Mouse (Mus musculus) layer of hippocampus, postnatal 10 days (tissue): ENCODE measurements at regions not wholly inside any gene's neighbourhood (a gene's known extent, or its start where the extent isn't known, plus 50 kb on each side); places are given as distances from the start of the nearest gene placed in this dataset.

Experiments
- DNase-seq, 2 experiments: peaks; one replicate each; pipeline ENCODE4 v3.0.0; 2021; ENCODE audit warnings: low spot score in 2 of 2

GRCm38 (mm10) chr5:106321023-106321422 lies 136.9 kb downstream of the Barhl2 start:
- no peak for DNase-seq

- DNase-seq, result no peak
Measured at GRCm38 (mm10) chr5:106320039-106320438, 137.9 kb downstream of the Barhl2 start.

DNA sequence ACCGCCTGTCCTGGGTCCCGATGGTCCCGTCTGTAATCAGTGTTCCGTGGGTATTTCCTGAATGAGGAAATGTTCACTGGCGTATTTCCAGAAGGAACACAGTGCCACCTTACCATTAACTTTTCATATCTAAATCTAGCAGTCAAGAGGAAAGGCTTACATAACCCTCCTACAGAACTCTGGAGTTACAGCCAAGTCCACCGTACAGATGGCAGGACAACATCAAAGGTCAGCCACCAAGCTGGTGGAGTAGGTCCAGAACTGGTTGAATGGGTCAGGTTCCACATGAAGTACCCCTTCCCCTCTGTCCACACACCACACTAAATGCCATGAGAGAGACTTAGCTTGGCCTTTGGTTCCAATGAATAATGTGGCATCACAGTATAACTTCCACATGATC lies 139.7 kb downstream of the Barhl2 start:
- no peak for DNase-seq

- DNase-seq, result no peak
Measured at GRCm38 (mm10) chr5:106313874-106314273, 144.1 kb downstream of the Barhl2 start.

GRCm38 (mm10) chr5:106301372-106301771 lies 156.6 kb downstream of the Barhl2 start:
- no peak for DNase-seq

GRCm38 (mm10) chr5:106296721-106297120 lies 161.2 kb downstream of the Barhl2 start:
- no peak for DNase-seq

DNA sequence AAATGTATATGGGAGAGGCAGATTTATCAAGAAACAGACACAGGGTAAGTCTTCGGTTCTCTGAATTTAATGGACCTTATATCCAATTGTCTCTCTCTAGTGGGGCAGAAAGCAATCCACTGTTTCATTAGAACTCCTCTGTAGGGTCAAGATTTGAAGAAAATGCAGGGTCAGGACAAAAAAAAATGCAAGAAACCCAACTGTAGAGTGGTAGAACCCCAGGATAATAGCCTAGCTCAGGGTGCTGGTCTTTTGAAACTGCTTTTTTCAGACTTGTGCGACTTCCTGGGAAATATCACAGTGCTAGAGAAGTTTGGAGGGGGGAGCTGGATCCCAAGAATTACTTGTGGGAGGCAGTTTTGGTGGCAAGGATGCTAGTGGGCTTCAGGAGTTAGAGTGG lies 162.0 kb downstream of the Barhl2 start:
- no peak for DNase-seq

GRCm38 (mm10) chr5:106295538-106295937 lies 162.4 kb downstream of the Barhl2 start:
- DNase-seq, result no peak

DNA sequence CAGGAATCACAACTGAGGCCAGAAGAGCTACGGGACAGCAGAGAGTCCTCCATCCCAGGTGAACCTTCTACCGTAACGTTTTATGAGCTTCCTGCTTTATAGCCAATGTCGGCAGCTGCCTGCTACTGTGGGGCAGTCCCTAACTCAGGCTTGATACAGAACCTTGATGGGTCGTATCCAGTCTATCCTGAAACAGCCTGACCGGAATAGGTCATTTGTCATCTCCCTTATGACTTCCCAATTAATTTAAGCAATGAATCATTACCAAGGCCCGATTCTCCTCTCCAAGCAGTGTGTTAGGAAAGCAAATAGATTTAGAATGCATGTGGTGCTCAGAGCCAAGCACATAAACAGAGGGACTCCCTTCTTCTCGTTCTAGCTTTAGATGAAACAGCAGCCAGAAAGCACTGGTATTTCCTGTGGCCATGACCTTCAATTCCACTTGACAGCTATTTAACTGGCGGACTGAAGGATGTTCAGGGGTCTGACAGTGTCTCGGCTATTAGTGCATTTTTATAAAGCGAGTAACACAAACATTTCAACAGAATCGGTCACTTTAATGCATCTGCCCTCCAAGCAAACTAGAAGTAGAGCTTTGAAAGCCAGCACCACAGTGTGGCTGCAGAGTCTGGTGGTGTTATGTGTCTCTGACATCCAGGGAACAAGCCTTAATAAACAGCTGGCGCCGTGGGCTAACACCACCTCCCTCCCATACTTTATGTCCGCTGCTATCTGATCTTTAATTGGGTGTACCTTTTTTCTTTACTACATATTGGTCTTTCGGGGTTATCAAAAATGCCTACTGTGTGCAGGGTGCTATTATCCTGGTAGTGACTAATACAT lies 165.4 kb downstream of the Barhl2 start:
- no peak for DNase-seq

GRCm38 (mm10) chr5:106285152-106285551 lies 172.8 kb downstream of the Barhl2 start:
- no peak for DNase-seq

GRCm38 (mm10) chr5:106284731-106285130 lies 173.2 kb downstream of the Barhl2 start:
- DNase-seq, result no peak

GRCm38 (mm10) chr5:106282646-106283045 lies 175.3 kb downstream of the Barhl2 start:
- DNase-seq, result no peak

- DNase-seq, result no peak
Measured at GRCm38 (mm10) chr5:106277786-106278185, 180.2 kb downstream of the Barhl2 start.

DNA sequence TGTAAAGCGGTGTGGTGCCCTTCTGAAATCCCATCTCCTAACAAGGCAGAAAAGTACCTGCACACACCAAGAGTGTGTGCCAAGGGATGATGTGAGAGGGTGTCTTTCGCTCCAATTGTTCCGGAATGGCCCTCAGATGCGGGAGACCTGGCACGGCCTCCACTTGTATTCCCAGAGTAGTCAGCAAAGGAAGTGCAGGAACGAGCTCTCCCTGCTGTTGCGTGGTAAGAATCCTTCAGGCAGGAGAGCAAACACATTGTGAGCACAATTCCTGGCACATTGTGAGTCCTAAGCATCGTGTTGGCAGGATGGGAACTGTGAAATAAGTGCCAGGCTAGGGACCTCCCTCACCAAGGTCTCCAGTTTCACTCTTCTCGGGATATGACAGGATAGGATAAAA lies 180.7 kb downstream of the Barhl2 start:
- no peak for DNase-seq

GRCm38 (mm10) chr5:106276186-106276585 lies 181.8 kb downstream of the Barhl2 start:
- peak; percentile 28 to 39 for DNase-seq

DNA sequence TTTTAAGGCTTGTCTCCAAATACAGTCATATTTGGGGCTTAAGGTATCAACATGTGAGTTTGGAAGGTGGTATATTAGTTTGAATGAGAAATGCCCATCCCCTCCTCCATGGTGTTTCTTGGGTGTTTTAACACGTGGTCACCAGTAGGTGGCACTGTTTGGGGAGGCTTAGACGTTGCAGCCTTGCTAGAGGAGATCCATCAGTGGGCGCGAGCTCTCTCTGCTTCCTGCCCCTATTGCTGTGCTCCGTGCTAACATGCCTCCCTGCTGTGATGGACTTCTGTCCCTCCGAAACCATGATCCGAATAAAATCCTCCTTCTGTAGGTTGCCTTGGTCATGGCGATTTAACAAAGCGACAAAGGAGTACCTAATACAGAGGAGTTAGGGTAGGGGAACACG lies 183.3 kb downstream of the Barhl2 start:
- peak in 1 of 2 experiments; percentile 17 for DNase-seq

- DNase-seq, result no peak
Measured at GRCm38 (mm10) chr5:106264536-106264935, 193.4 kb downstream of the Barhl2 start.

GRCm38 (mm10) chr5:106257179-106257578 lies 200.8 kb downstream of the Barhl2 start:
- DNase-seq, result no peak

- peak; percentile 25 for DNase-seq
Measured at GRCm38 (mm10) chr5:106229154-106229553, 228.8 kb downstream of the Barhl2 start.

- DNase-seq, result no peak
Measured at GRCm38 (mm10) chr5:106224141-106224540, 233.8 kb downstream of the Barhl2 start.

DNA sequence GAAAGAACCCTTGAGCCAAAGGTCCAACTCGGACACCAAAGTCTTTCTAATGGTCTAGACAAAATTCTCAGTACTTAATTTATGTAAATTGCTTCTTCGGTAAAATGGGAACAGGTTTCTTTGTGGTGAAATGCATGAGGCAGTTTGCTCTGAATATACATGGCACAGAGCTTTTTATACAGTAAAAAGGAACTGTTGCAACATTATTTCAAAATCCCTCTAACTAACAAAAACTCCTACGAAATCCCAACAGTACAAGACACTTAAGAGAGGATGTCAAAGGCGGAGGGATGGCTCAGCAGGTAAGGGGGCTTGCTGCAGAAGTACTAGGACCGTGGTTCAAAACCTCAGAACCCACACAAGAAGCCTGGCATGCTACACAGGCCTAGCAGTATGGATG lies 248.4 kb downstream of the Barhl2 start:
- DNase-seq, result no peak

- DNase-seq, result no peak
Measured at GRCm38 (mm10) chr5:106207706-106208105, 250.3 kb downstream of the Barhl2 start.

DNA sequence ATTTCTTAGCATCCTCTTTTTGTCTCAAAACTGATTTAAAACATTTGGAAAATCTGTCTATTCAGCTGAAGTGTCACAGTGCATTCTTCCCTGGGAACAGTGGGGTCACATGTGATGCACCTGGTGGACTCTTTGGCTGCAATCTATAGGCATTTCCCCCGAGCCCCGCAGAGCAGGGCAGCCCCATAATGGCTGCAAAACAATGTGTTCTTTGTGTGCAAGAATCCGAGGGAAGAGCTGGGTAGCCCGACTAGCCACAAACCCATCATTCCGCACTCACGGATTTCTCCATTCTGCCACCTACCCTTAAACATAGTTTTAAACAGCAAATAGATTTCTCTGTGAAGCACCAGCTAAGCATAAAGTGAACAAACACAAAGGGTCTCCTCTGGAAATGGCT lies 252.2 kb downstream of the Barhl2 start:
- no peak for DNase-seq
